Mouse (Mus musculus): ENCODE measurements around the gene Ccdc188. TPM values are rescaled to one million over a fixed set of nuclear protein-coding genes. Genes with fewer than 3 reads are reported as not detected.

Gene Ccdc188
- polyA plus RNA-seq, 1 experiment: not detected

GRCm38 (mm10) chr16:18236676-18237501 lies 19.2 kb downstream of the Ccdc188 start:
- Histone ChIP-seq H3K36me3 (ENCODE audit: control insufficient read depth) (peaks cover 57% of the 10 kb centered on the region), H3K9me3 (ENCODE audit: control insufficient read depth, low read length) (no peaks in the 10 kb centered on the region), H3K4me3 (replicated peaks) (no peak overlapping the region), H3K27me3 (ENCODE audit: control insufficient read depth) (peaks cover 38% of the 10 kb centered on the region), H3K4me1 (ENCODE audit: control insufficient read depth) (peaks cover 35% of the 10 kb centered on the region)
- TF ChIP-seq TAL1 (IDR thresholded peaks at IDR 0.05; ENCODE audit: low read length) (no peak), GATA1 (IDR thresholded peaks at IDR 0.05; ENCODE audit: low read length) (no peak)

- H3K4me1 ChIP-seq (ENCODE audit: control insufficient read depth): peaks cover 22% of the 10 kb centered on the region
- peaks cover under 1% of the 10 kb centered on the region for H3K27me3 ChIP-seq (ENCODE audit: control insufficient read depth)
- H3K4me3 ChIP-seq (replicated peaks): no peak overlapping the region
- H3K9me3 ChIP-seq (ENCODE audit: control insufficient read depth, low read length): no peaks in the 10 kb centered on the region
- TF ChIP-seq TAL1 (IDR thresholded peaks at IDR 0.05; ENCODE audit: low read length): no peak
- no peak for TF ChIP-seq GATA1 (IDR thresholded peaks at IDR 0.05; ENCODE audit: low read length)
- H3K36me3 ChIP-seq (ENCODE audit: control insufficient read depth): peaks cover 98% of the 10 kb centered on the region
These were observed 23.9 kb downstream of the Ccdc188 start for GRCm38 (mm10) chr16:18241581-18241980.

GRCm38 (mm10) chr16:18247521-18248399 lies 30.1 kb downstream of the Ccdc188 start:
- Histone ChIP-seq H3K27me3 (ENCODE audit: control insufficient read depth) (no peaks in the 10 kb centered on the region), H3K4me3 (replicated peaks) (peak overlapping the region; percentile 79), H3K36me3 (ENCODE audit: control insufficient read depth) (peaks cover 80% of the 10 kb centered on the region), H3K9me3 (ENCODE audit: control insufficient read depth, low read length) (no peaks in the 10 kb centered on the region), H3K4me1 (ENCODE audit: control insufficient read depth) (peaks cover 60% of the 10 kb centered on the region)
- TF ChIP-seq GATA1 (IDR thresholded peaks at IDR 0.05; ENCODE audit: low read length) (no peak), TAL1 (IDR thresholded peaks at IDR 0.05; ENCODE audit: low read length) (no peak)

GRCm38 (mm10) chr16:18248433-18249363 lies 31.0 kb downstream of the Ccdc188 start, which contains the start of the genes Trmt2a and Ranbp1:
Gene Trmt2a (plus strand): TSS chr16:18248679.
Gene Ranbp1 (minus strand): TSS chr16:18248732.
- H3K4me3 ChIP-seq (replicated peaks): peak within 1 kb of the TSS; percentile 79
- H3K9me3 ChIP-seq (ENCODE audit: control insufficient read depth, low read length): no peaks in the 10 kb centered on the region
- no peak for TF ChIP-seq GATA1 (IDR thresholded peaks at IDR 0.05; ENCODE audit: low read length)
- TF ChIP-seq TAL1 (IDR thresholded peaks at IDR 0.05; ENCODE audit: low read length): no peak
- peaks cover 80% of the 10 kb centered on the region for H3K36me3 ChIP-seq (ENCODE audit: control insufficient read depth)
- H3K27me3 ChIP-seq (ENCODE audit: control insufficient read depth): no peaks in the 10 kb centered on the region
- peaks cover 63% of the 10 kb centered on the region for H3K4me1 ChIP-seq (ENCODE audit: control insufficient read depth)

- Histone ChIP-seq H3K27me3 (ENCODE audit: control insufficient read depth) (no peaks in the 10 kb centered on the region), H3K9me3 (ENCODE audit: control insufficient read depth, low read length) (no peaks in the 10 kb centered on the region), H3K4me3 (replicated peaks) (peak overlapping the region; percentile 79), H3K36me3 (ENCODE audit: control insufficient read depth) (peaks cover 80% of the 10 kb centered on the region), H3K4me1 (ENCODE audit: control insufficient read depth) (peaks cover 69% of the 10 kb centered on the region)
- TF ChIP-seq GATA1 (IDR thresholded peaks at IDR 0.05; ENCODE audit: low read length): no peak
- TF ChIP-seq TAL1 (IDR thresholded peaks at IDR 0.05; ENCODE audit: low read length): no peak
These were observed 31.8 kb downstream of the Ccdc188 start for GRCm38 (mm10) chr16:18249364-18249967.

- peaks cover 67% of the 10 kb centered on the region for H3K4me1 ChIP-seq (ENCODE audit: control insufficient read depth)
- peak overlapping the region; percentile 79 for H3K4me3 ChIP-seq (replicated peaks)
- H3K27me3 ChIP-seq (ENCODE audit: control insufficient read depth): no peaks in the 10 kb centered on the region
- TF ChIP-seq TAL1 (IDR thresholded peaks at IDR 0.05; ENCODE audit: low read length) (no peak), GATA1 (IDR thresholded peaks at IDR 0.05; ENCODE audit: low read length) (no peak)
- H3K36me3 ChIP-seq (ENCODE audit: control insufficient read depth): peaks cover 80% of the 10 kb centered on the region
- no peaks in the 10 kb centered on the region for H3K9me3 ChIP-seq (ENCODE audit: control insufficient read depth, low read length)
These were observed 32.6 kb downstream of the Ccdc188 start for GRCm38 (mm10) chr16:18250231-18250630.

GRCm38 (mm10) chr16:18250828-18251790 lies 33.4 kb downstream of the Ccdc188 start:
- Histone ChIP-seq H3K36me3 (ENCODE audit: control insufficient read depth) (peaks cover 80% of the 10 kb centered on the region), H3K4me3 (replicated peaks) (peak overlapping the region; percentile 79), H3K9me3 (ENCODE audit: control insufficient read depth, low read length) (no peaks in the 10 kb centered on the region), H3K4me1 (ENCODE audit: control insufficient read depth) (peaks cover 63% of the 10 kb centered on the region), H3K27me3 (ENCODE audit: control insufficient read depth) (no peaks in the 10 kb centered on the region)
- TF ChIP-seq GATA1 (IDR thresholded peaks at IDR 0.05; ENCODE audit: low read length) (no peak), TAL1 (IDR thresholded peaks at IDR 0.05; ENCODE audit: low read length) (no peak)

Measured in erythroblast, embryonic 14.5 days (primary cell).